Mouse (Mus musculus): Measurements from ENCODE around the gene Pcdh9.

GRCm38 (mm10) chr14:93380757-93381156 is 509.7 kb downstream of the Pcdh9 start:
- TF ChIP-seq CTCF (IDR thresholded peaks at IDR 0.05; ENCODE audit: low read depth, low read length) (no peak), TAL1 (conservative IDR thresholded peaks at IDR 0.05; ENCODE audit: low read depth, low read length) (no peak)

All from G1E (cell line).